Mouse (Mus musculus): Measurements from ENCODE around the gene Prom1. TPM values are rescaled to one million over a fixed set of nuclear protein-coding genes. Genes with fewer than 3 reads are reported as not detected.

Prom1 gene
- polyA plus RNA-seq, 1 experiment from 2014 or later, result 101 TPM

- Histone ChIP-seq H3K27ac (peak overlapping the region; percentile 86), H3K9ac (ENCODE audit: low read depth, low read length) (peak overlapping the region; percentile 44; the same call in 1 of the 2 replicates), H3K9me3 (replicated peaks; ENCODE audit: low read length) (no peaks in the 10 kb centered on the region), H3K4me3 (replicated peaks; ENCODE audit: low read depth, low read length) (peak overlapping the region; percentile 14; the same call in 1 of the 2 replicates), H3K27me3 (ENCODE audit: insufficient read depth, low read length) (no peaks in the 10 kb centered on the region), H3K36me3 (ENCODE audit: insufficient read depth, low read length) (no peaks in the 10 kb centered on the region), H3K4me1 (replicated peaks; ENCODE audit: insufficient read depth, low read length) (peaks cover 16% of the 10 kb centered on the region), H3K4me2 (ENCODE audit: low read length) (peak overlapping the region; percentile 54)
- peak; percentile 72 for DNase-seq (ENCODE audit: low spot score)
- TF ChIP-seq CTCF (IDR thresholded peaks at IDR 0.05; ENCODE audit: low read depth), result no peak
- 2% methylated on average over 8 of the region's 8 CpGs for WGBS
- ATAC-seq (replicated peaks; ENCODE audit: low FRiP score, low read depth), result no peak
These were observed 153.0 kb downstream of the Prom1 start for GRCm38 (mm10) chr5:43948748-43949275.

DNA sequence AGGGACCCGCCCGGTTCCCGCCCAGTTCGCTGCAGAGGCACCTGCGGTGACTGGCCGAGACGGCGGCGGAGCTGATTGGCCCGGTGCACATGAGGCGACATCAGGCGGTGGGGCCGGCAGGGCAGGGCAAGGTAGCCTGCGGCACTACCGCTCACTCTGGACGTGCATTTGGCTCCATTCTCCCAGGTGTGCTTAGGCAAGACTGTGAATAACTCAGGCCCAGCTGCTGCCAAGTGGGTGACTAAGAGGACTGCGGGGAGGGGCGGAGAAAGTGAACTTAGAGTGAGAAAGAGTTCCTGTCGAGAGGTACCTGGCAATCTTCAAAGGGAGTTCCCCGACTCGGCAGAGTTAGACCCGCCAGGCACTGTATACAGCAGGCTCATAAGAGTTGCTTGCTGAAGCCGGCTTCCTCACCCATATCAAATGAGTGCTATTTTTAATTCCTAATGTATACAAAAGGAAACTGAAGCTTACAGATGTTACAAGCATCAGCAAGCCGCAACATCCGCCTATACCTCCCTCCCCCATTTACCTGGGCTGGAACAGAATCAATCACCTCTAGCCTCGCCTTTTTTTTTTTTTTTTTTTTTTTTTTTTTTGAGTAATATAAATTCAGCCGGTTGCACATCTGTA, 153.6 kb downstream of the Prom1 start:
- peak; percentile 68 for DNase-seq (ENCODE audit: low spot score)
- peak overlapping the region; percentile 86 for H3K27ac ChIP-seq
- H3K4me1 ChIP-seq (replicated peaks; ENCODE audit: insufficient read depth, low read length), result peaks cover 16% of the 10 kb centered on the region
- H3K36me3 ChIP-seq (ENCODE audit: insufficient read depth, low read length), result no peaks in the 10 kb centered on the region
- H3K27me3 ChIP-seq (ENCODE audit: insufficient read depth, low read length), result no peaks in the 10 kb centered on the region
- peak; percentile 96 for ATAC-seq (replicated peaks; ENCODE audit: low FRiP score, low read depth)
- peak overlapping the region; percentile 19 for H3K4me3 ChIP-seq (replicated peaks; ENCODE audit: low read depth, low read length)
- no peaks in the 10 kb centered on the region for H3K9me3 ChIP-seq (replicated peaks; ENCODE audit: low read length)
- WGBS, result 2% methylated on average over 27 of the region's 27 CpGs
- peak overlapping the region; percentile 54 for H3K4me2 ChIP-seq (ENCODE audit: low read length)
- no peak for TF ChIP-seq CTCF (IDR thresholded peaks at IDR 0.05; ENCODE audit: low read depth)
- peak overlapping the region; percentile 44 for H3K9ac ChIP-seq (ENCODE audit: low read depth, low read length)

- Histone ChIP-seq H3K27me3 (ENCODE audit: insufficient read depth, low read length) (no peaks in the 10 kb centered on the region), H3K9me3 (replicated peaks; ENCODE audit: low read length) (no peaks in the 10 kb centered on the region), H3K36me3 (ENCODE audit: insufficient read depth, low read length) (no peaks in the 10 kb centered on the region), H3K27ac (peak overlapping the region; percentile 86), H3K4me3 (replicated peaks; ENCODE audit: low read depth, low read length) (peak overlapping the region; percentile 19; the same call in 1 of the 2 replicates), H3K4me1 (replicated peaks; ENCODE audit: insufficient read depth, low read length) (peaks cover 16% of the 10 kb centered on the region), H3K9ac (ENCODE audit: low read depth, low read length) (no peak overlapping the region), H3K4me2 (ENCODE audit: low read length) (peak overlapping the region; percentile 54)
- DNase-seq (ENCODE audit: low spot score) (peak; percentile 55), ATAC-seq (replicated peaks; ENCODE audit: low FRiP score, low read depth) (peak; percentile 50; the same call in 1 of the 2 replicates)
- 12% methylated on average over 9 of the region's 9 CpGs for WGBS
- TF ChIP-seq CTCF (IDR thresholded peaks at IDR 0.05; ENCODE audit: low read depth), result no peak
These were observed 154.4 kb downstream of the Prom1 start for GRCm38 (mm10) chr5:43947330-43947977.

Other genes starting within 250 kb of the Prom1 start
- gene Cd38, start 233.5 kb downstream of the Prom1 start, polyA plus RNA-seq (2015; fragmentation: Nextera tagmentation; extraction: Ambion mirVana), result 26.9 and 28.5 TPM in 2 replicates
- not detected in 2 replicates for gene Gm7879, start 188.9 kb downstream of the Prom1 start, polyA plus RNA-seq (2015; fragmentation: Nextera tagmentation; extraction: Ambion mirVana)
- 12.8 and 21.1 TPM in 2 replicates for gene Fgfbp1, start 120.3 kb downstream of the Prom1 start, polyA plus RNA-seq (2015; fragmentation: Nextera tagmentation; extraction: Ambion mirVana)
- 27.4 and 28.2 TPM in 2 replicates for gene Tapt1, start 124.6 kb upstream of the Prom1 start, polyA plus RNA-seq (2015; fragmentation: Nextera tagmentation; extraction: Ambion mirVana)